Mouse (Mus musculus): ENCODE results near the gene Ssmem1.

Ssmem1 gene

GRCm38 (mm10) chr6:30509265-30510239 lies at the start of gene Ssmem1, which contains the start of gene Tmem209:
Gene Ssmem1, plus strand, starts transcription at chr6:30509849.
Gene Tmem209, minus strand, starts transcription at chr6:30509783.
- peak; percentile 99 for DNase-seq

- DNase-seq = peak; percentile 54
Observed at GRCm38 (mm10) chr6:30460750-30461446, 48.8 kb upstream of the Ssmem1 start.

GRCm38 (mm10) chr6:30461755-30462344 lies 47.8 kb upstream of the Ssmem1 start:
- no peak for DNase-seq

- DNase-seq = peak; percentile 19
Observed at GRCm38 (mm10) chr6:30462822-30463221, 46.8 kb upstream of the Ssmem1 start.

GRCm38 (mm10) chr6:30465586-30465985 lies 44.1 kb upstream of the Ssmem1 start:
- no peak for DNase-seq

- no peak for DNase-seq
Observed at GRCm38 (mm10) chr6:30468058-30468457, 41.6 kb upstream of the Ssmem1 start.

DNA sequence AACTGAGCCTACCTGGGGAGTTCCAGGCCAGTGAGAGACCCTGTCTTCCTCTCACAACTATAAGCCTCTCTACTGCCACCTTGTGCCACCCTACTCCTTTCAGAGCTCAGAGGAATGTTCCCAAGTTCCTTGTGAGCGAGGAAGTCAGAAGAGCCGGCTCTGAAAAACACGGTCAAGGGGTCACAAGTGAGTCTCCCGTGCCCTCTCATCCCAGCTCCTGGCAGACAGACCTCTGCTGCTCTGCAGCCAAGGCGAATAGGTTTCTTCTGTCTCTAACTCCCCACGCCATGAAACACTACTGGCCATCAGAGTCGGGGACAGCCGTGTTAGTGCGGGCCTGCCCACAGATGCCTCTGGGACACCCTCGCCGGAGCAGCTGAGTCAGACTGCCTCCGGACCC lies 41.0 kb upstream of the Ssmem1 start:
- DNase-seq = peak; percentile 58

DNA sequence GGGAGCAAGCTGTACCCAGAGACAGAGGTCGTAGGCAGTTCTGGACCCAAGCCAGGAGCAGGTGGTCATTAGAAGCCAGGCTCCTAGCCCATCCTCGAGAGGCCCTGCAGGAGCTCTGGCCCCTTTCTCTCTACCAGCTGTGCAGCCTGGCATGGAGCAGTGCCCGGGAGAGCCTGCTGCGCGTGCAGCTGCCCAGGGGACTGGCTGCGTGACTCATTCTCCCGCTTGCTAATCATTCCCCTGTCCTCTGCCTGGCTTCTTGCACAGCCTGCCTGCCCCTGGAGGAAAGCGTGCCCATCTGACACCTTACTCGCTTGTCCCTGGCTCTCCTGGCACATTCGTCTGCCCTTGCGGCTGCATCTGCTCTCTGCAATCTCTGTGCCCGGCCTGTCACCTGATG lies 40.3 kb upstream of the Ssmem1 start:
- no peak for DNase-seq

DNA sequence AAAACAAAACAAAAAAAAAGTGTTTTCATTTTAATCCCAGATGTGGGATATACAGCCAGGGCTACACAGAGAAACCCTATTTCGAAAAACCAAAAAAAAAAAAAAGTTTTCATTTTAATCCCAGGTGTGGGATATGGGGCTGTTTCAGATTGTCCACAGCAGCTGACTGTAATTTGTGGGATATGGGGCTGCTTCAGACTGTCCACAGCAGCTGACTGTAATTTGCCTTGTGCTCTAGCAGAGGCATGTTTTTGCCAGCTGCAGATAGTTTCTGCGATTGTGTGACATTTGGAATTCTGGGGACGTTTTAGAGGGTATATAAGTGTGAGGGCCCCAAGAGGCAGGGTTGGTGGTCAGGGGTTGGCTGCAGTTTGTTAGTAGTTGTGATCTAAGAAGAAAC lies 37.9 kb upstream of the Ssmem1 start:
- DNase-seq = no peak

- no peak for DNase-seq
Observed at GRCm38 (mm10) chr6:30476025-30476765, 33.5 kb upstream of the Ssmem1 start.

DNA sequence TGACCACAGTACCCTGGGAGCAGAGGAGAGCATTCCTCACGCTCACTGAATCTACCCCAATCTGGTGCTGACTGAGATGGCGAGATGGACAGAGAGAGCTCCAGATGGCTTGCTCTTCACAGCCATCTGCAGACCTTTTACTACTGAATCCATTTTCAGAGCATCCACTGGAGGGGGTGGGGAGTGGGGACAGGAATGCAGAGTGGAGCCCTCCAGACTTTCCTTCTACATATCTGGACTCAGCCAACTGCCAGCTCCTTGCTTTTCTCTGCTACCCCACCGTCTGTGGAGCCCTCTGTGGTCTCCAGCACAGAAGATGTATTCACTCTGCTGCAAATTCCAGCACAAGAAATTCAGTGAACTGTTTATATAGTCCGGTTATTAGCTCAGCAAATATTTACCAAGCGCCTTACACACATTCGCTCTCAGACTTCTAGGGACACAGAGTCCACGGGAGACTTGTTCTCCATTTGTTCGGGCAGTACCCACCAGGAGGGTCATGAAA lies 32.4 kb upstream of the Ssmem1 start:
- no peak for DNase-seq

GRCm38 (mm10) chr6:30477784-30478183 lies 31.9 kb upstream of the Ssmem1 start:
- no peak for DNase-seq

DNA sequence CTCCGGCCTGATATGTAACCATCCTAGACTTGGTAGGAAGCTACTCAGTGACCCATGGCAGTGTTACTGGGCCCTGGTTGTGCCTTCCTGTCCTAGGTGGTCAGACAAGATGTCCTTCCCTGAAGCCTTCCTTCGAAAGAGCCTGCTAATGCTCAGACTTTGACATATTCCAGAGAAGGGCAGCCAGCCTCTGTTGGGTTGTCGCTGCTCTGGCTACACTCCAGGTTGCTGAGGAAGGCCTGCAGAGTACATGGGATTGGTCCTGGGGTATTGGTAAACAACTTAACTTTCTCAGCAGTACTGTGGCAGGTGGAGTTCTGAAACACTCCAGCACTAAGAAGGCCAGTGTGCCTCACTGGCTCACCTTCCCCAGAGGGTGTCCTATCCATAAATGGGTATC lies 30.2 kb upstream of the Ssmem1 start:
- no peak for DNase-seq

- DNase-seq = no peak
Observed at GRCm38 (mm10) chr6:30482908-30483307, 26.7 kb upstream of the Ssmem1 start.

GRCm38 (mm10) chr6:30486504-30486903 lies 23.1 kb upstream of the Ssmem1 start:
- DNase-seq = no peak

DNA sequence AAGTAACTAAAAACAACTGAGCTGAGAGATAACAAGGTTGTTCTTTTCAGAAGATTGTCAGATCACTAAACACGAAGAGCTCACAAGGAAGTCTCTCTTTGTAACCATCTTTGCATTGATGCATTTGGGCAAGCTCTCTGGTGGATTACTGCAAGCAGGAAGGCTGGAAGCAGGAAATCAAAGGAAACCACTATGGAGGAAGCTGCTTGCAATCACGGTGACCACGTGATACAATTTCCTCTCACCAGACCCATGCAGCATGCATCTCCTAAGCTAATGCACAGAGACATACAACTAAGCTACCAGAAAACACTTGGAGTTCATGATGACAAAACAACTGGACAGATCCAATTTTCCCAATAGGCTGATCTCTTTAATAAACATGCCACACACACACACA lies 10.6 kb upstream of the Ssmem1 start:
- no peak for DNase-seq

DNA sequence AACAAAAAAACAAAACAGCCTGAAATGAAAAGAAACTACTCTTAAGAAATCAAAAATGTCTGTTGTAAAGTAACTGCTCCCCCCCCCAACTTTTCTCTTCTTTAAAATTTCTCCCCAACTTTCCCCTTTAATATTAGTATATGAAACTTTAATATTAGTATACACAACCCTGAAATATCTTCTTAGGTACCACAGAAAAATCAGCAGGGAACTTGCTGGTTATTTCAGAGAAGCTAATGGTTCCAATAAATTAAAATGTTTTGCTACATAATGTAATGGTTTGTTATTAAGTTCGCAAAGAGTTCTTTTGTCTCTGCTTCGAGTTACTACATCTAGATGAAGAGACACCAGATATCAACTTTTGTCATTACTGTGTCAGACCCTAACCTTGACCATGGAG lies 825 bp upstream of the Ssmem1 start:
- no peak for DNase-seq

- DNase-seq = peak; percentile 19
Observed at GRCm38 (mm10) chr6:30510291-30510690, 642 bp downstream of the Ssmem1 start.

- DNase-seq = no peak
Observed at GRCm38 (mm10) chr6:30514242-30514641, 4.6 kb downstream of the Ssmem1 start.

DNA sequence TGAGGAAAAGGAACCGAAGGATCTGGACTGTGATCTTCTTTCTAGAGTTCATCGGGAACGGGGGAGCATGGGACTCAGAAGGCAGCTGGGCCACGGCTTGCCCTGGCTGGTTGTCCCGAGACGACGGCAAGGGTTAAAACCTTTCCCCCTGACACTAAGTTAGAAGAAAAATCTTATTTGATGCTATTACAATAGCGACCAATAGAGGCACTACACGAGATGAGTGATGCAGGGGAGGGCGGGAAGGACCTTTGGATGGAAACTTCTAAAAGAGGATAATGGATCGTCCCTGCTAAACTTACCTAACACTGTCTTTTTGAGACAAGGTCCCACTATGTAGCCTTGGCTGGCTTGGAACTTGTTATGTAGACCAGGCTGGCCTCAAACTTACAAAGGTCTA lies 10.8 kb downstream of the Ssmem1 start:
- no peak for DNase-seq

DNA sequence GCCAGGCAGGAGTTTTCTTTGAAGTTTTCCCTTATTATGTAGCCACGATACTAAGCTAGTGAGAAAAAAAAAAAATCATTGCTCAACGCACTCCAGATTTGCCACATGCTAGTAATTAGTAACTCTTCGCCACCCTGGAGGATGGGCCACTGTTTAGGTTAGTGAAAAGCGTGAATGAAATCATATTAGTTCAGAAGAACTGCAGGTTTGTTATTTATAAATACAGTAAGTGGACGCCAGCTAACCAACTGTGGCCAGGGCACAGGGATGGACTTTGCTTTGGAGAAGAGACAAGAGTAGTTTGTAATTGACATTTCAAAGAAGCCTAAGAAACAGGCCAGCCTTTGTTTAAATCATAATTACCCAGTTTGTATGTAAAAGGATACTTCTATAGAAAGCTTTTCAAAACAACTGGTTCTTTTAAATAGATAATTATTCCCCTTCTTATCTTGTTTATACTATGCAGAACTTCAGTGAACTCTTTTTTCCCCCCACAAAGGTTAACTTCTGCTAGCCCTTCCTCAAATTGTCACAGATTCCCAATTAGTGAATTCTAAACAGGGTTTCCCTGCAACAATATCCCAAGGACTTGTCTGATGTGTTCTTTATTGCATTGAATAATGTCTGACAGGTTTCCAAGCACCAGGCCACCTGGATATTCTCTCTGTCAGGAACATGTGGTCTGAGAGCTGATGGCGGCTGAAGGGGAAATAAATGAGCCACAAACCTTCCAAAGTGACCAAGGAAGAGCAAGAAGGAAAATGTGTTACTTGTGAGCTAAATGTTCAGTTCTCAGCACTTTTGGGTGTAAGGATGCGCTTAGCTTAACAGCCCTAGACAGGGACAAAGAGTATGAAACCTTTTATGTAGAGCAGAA lies 16.0 kb downstream of the Ssmem1 start:
- DNase-seq = no peak
